Mouse (Mus musculus) C2C12 (cell line): ENCODE results near the gene Kalrn.

Experiments
- CTCF ChIP-seq: IDR thresholded peaks from one replicate; pipeline ENCODE4 v1.5.1; 2011; ENCODE audit not compliant: control insufficient read depth, insufficient read depth, insufficient read length
- MAX ChIP-seq: IDR thresholded peaks from one replicate; pipeline ENCODE4 v1.6.1; 2011; ENCODE audit warnings: mild to moderate bottlenecking, control low read depth
- MYOD1 ChIP-seq: IDR thresholded peaks from one replicate; pipeline ENCODE4 v1.6.1; 2011; ENCODE audit warnings: low read depth; ENCODE audit not compliant: control insufficient read depth, insufficient read length
- USF1 ChIP-seq: IDR thresholded peaks from one replicate; pipeline ENCODE4 v1.6.1; 2011; ENCODE audit warnings: low read depth, mild to moderate bottlenecking, control low read depth, moderate library complexity

DNA sequence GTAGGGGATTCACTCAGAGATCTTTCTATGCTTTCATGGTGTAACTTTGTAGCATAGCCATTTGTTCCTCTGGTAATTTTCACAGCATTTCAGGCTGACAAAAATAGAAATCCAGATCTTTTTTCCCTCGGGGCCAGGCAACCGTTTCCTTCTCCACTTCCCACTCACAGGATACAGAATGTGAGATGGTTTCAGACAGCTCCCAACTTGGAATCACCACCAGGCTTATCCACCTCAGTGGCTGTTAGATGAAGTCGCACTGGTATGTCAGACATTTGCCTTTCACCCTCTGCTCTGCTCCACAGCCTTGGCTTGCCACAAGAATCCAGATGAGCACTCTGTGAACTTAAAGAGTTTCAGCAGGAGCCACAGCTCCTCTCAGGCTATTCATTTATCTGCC is 48.1 kb downstream of the Kalrn start:
- TF ChIP-seq CTCF (no peak), MAX (no peak), MYOD1 (no peak), USF1 (no peak)
